Mouse (Mus musculus) c-Kit-positive CD71-positive TER-119-negative erythroid progenitor cells, embryonic 14.5 days (primary cell): ENCODE data around the gene Gm36210.
"Not testable (repeated sequence)": the region's sequence is repeated elsewhere in the genome, so short reads cannot be mapped to it uniquely, and the experiment has no call there.

ENCODE experiments used
- DNase-seq: peaks from one replicate; pipeline ENCODE4 v3.0.0-alpha.2; 2013; ENCODE audit warnings: low read depth

Gene Gm36210

GRCm38 (mm10) chr7:4879036-4879435 is 27.3 kb downstream of the Gm36210 start:
- not testable (repeated sequence) for DNase-seq

- no peak for DNase-seq
These were observed 28.1 kb downstream of the Gm36210 start for GRCm38 (mm10) chr7:4878186-4878585.

DNA sequence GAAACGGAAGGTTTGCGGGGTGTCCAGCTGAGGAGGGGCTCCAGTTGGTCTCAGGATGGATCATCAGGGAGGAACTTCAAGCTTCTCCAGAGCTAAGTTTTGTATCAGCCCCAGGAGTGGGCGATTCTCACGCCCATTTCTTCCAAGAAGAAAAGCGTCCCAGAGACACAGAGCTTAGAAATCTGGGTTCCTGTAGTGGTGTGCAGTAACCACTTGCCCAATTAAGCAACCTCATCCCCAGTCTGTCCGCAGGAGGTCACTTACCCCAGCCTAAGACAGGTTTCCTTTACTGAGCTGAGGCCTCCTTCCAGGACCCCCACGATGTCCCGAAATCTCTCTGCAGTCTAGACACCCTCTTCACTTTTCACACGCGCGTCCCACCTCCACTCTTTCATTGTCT is 29.1 kb downstream of the Gm36210 start:
- DNase-seq, result no peak

DNA sequence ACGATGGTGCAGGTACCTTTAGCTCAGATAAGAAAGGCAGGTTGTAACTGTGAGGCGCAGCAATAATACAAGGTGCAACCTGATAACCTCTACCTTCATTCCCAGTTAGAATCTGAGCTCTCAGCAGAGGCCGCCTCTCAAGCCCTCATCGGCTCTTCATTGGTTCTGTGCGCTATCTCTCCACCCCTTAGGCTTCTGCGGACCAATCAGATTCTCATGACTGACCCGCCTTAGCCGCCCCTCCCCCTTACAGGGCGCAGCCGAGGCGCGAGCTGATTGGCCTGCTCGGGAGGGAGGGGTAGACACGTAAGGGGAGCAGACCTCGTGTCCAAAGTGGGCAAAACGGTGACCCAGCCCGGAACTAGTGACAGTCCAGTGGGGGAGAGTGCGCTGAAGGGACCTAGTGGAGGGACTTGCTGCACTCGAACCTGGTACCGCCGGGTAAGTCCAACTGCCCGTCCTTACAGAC is 29.5 kb downstream of the Gm36210 start, which contains the start of gene Isoc2a:
Gene Isoc2a, plus strand, starts transcription at position 401 of the 469 bp plus-strand sequence.
- DNase-seq, result peak; percentile 94

DNA sequence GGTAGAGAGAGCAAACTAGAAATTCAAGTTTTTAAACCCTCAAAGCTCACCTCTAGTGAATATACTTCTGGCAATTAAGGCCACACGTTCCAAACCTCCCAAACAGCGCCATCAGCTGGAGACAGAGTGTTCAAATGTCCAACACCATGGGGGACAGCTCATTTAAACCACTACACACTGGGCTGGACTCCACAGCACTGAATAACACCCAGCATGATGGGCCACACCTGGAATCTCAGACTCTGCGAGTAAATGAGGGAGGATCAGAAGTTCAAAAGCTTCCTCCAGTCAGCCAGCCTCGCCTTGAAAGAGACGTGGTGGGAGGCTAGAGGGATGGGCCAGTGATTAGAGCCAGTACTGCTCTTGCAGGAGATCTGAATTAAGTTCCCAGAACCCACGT is 36.2 kb downstream of the Gm36210 start, which contains the start of gene Isoc2b:
Gene Isoc2b, minus strand, starts transcription at position 126 of the 400 bp plus-strand sequence.
- no peak for DNase-seq

DNA sequence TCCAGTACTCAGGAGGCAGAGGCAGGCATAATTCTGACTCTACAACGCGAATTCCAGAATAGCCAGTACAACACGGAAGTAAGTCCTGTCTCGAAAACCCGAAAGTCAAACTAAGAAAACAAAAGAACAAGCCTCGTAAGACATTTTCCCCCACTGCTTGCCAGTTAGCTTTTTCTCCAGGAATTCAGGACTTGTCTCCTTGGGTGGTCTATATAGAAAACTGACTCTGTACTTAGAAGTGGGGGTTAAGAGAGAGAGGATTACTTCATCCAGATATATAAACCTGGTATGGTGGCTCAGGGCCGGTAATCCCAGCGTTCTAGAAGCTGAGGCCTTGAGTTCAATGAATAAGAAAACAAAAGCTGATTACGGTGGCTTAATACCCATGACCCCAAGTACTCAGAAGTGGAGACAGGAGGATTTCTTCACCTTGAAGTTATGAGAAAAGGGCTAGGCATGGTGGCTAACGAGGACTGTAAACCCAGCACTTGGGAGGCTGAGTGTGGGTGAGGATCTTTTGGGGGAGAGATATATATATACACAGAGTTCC is 39.6 kb downstream of the Gm36210 start:
- no peak for DNase-seq

DNA sequence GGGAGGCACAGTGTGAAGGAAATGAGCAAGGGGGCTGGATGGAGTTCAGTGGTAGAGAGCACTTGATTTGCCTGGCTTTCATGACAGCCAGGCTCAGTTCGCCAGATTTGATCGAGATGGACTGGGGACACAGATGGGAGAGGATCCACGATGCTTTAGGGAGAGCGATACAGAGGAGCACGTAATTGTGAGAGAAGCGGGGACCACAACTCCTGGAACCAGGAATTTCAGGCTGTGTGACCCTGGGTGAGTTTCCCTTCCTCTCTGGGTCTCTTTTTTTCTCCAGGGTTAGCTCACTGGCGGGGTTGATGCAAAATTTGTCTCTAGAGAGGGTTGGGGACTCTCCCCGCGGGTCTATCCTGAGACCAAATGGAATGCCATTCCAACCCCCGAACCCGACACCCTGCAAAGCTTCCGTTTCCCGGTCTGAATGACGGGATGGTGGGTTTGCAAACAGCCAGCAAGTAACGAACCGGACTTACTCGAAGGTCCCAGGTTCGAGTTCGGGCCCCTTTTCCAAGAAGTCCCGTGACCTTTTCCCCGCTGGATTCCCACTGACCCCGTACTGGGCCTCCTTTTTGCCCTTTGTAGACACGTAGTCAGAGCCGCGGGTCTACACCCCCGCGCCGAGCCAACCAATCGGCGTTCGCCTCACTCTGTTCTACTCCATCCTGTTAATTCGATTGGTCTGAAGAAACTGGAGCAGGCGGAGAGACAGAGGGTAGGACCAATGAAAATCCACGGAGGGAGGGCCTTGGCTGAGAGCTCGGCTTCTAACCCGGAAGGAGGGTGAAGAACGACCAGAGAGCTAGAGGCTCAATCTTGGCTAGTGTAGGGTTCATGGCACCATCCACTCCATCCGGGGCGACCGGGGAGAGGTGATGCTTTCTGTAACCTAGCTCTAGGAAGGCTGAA is 40.5 kb downstream of the Gm36210 start:
- DNase-seq, result peak; percentile 97

DNA sequence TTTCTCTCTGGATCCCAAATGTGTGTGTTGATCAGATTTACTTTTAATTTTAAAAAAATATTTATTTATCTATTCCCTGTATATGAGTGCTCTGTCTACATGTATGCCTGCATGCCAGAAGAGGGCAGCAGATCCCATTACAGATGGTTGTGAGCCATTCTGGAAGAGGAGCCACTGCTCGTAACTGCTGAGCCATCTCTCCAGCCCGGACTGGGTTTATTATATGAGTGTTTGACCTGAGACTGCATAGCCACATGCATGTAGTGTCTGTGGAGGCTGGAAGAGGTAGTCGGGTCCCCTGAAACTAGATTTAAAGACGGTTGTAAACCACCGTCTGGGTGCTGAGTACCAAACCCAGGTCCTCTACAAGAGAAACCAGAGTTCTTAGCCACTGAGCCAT is 41.2 kb downstream of the Gm36210 start:
- no peak for DNase-seq

- no peak for DNase-seq
These were observed 42.0 kb downstream of the Gm36210 start for GRCm38 (mm10) chr7:4864130-4864845.

- DNase-seq, result no peak
These were observed 42.7 kb downstream of the Gm36210 start for GRCm38 (mm10) chr7:4863541-4864080.

DNA sequence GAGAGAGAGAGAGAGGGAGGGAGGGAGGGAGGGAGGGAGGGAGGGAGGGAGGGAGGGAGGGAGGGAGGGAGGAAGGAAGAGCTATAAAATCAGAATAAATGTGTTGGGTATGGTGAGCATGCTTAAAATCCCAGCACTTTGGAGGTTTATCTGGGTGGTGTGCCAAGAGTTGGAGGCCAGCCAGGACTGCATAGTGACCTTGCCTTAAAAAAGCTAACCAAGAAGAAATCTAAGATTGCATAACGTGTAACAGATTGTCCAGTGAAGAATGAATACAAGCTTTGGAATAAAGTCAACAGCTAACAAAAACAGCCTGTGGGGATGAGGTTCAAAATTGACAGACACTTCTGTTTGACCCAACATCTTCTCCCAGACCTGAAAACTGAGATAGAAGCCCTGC is 43.3 kb downstream of the Gm36210 start:
- DNase-seq, result no peak

DNA sequence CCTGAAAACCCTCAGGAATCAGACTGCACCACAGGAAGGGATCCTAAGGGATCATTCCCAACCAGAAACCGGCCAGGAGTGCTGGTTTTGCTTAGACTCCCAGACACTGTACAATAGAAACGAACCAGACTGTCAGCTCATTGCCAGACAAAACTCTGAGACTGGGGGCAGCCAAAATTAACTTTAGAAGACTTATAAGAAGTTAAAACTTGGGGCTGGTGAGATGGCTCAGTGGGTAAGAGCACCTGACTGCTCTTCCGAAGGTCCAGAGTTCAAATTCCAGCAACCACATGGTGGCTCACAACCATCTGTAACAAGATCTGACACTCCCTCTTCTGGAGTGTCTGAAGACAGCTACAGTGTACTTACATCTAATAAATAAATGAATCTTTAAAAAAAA is 45.4 kb downstream of the Gm36210 start:
- not testable (repeated sequence) for DNase-seq

DNA sequence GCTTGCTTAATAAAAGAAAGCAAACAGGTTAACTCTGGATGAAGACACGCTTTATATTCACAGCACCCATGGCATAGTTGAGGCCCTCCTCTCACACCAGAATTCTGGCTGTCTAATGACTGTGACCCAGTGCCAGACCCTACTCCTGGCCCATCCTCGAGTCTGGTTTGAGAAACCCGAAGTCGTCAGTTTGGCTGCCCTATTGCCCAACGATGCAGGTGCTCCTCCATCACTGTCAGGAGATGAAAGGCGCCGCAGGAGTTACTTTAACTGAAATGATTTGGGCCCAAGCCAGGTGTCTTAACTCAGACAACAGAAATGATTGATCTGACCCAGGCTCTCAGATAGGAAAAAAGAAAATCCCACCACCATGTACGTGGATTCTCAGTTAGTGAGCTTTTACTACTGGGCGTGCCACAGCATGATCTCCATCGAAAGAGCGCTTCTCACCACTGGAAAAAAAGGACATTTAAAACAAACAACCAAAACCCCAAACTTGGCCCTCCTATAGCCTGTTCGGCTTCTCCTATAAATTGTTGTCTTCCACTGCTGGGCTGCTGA is 46.8 kb downstream of the Gm36210 start:
- no peak for DNase-seq

DNA sequence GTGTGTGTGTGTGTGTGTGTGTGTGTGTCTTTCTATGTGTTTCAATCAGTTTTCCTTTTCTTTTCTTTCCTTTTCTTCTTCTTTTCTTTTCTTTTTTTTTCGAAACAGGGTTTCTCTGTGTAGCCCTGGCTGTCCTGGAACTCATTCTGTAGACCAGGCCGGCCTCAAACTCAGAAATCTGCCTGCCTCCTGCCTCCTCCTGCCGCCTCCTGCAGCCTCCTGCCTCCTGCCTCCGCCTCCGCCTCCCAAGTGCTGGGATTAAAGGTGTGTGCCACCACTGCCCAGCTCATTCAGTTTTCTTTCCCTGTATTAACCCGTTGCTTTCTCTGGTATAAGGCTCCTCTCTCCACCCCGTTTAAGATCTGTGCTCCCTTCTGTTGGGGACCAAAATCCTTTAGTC is 49.0 kb downstream of the Gm36210 start:
- no peak for DNase-seq

GRCm38 (mm10) chr7:4856508-4856907 is 49.8 kb downstream of the Gm36210 start:
- no peak for DNase-seq

DNA sequence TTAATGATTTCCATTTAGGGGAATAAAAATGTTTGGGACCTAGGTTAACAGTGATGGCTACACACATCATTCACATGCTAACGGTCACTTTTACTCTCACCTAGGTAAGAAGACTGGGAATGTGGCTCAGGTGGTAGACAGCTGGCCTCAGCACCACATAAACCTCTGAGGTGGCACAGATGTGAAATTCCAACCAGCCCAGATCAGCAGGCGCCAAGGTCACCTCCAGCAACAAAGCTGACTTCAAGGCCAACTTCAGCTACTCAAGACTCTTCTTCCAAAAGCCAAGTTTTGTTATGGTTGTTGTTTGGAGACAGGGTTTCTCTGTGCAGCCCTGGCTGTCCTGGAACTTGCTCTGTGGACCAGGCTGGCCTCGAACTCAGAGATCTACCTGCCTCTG is 52.7 kb downstream of the Gm36210 start:
- DNase-seq, result no peak

GRCm38 (mm10) chr7:4851315-4851688 is 55.0 kb downstream of the Gm36210 start:
- no peak for DNase-seq

- no peak for DNase-seq
These were observed 55.5 kb downstream of the Gm36210 start for GRCm38 (mm10) chr7:4850621-4851314.

GRCm38 (mm10) chr7:4849372-4849771 is 56.9 kb downstream of the Gm36210 start:
- no peak for DNase-seq
